Comparison of ENCODE assay signal across 9 mouse cellular contexts in the genomic region with DNA sequence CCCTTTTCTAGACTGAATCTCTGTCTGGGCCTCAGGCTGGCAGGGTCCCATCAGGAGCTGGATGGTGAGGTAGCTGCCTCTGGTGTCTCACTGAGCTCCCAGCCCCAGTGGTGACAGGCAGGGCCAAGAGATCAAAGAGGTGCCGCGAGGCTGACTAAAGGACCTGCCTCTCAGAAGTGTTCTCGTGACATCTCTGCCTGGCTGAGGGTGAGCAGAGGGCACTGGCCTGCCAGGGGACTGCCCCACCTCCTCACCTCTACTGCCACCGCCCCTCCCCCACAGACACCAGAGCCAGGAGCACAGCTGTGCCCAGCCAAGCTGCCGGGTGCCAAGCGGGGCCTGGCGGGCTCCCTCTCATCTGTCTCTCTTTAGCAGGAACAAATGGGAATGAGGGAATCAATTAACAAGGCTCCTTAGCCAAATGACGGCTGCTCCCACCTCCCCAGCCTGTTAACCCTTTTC. TPM values are rescaled to one million over a fixed set of nuclear protein-coding genes. Genes with fewer than 3 reads are reported as not detected.
DNase-seq lines count a peak whose midpoint lies in the region; ATAC-seq and TF ChIP-seq lines count a peak whose summit lies in the region.
"Had no signal": no experiment of that assay in that cellular context is flagged by ENCODE, and none has a peak within 500 bp of the region (broad histone marks: within the 10 kb centered on the region; RNA-seq: fewer than 3 reads in every experiment).

No protein-coding gene starts in this region.

- peak; percentile 89 for DNase-seq in adrenal gland, postnatal 14 days
- peak; percentile 61 for DNase-seq in embryonic facial prominence, embryonic 10.5 days (ENCODE audit: low spot score)
- DNase-seq in gastrocnemius, postnatal 36 days: peak; percentile 75 to 83
- peak; percentile 88 for DNase-seq in hindbrain, postnatal 0 days (ENCODE audit: low spot score)
- DNase-seq in left cerebral cortex, postnatal 25 days (ENCODE audit: low spot score in 2 of 2): peak; percentile 56 to 68
- DNase-seq in natural killer cell, adult 2 months (ENCODE audit: low spot score in 2 of 2): no peak

- 3% methylated on average over 8 of the region's 8 CpGs for WGBS in embryonic facial prominence, embryonic 10.5 days
- 18% methylated on average over 7 of the region's 8 CpGs for WGBS in hindbrain, postnatal 0 days
- WGBS in midbrain, embryonic 16.5 days: 3% methylated on average over 8 of the region's 8 CpGs

- H3K27ac ChIP-seq in embryonic facial prominence, embryonic 10.5 days (replicated peaks): peak overlapping the region; percentile 57
- H3K27ac ChIP-seq in hindbrain, postnatal 0 days: no peak overlapping the region
- H3K27ac ChIP-seq in midbrain, embryonic 16.5 days (ENCODE audit: low read length): peak overlapping the region; percentile 72
- H3K27ac ChIP-seq: macrophage had no signal

- H3K9me3 ChIP-seq in embryonic facial prominence, embryonic 10.5 days: no peaks in the 10 kb centered on the region
- H3K9me3 ChIP-seq in hindbrain, postnatal 0 days (ENCODE audit: low read length): no peaks in the 10 kb centered on the region
- H3K9me3 ChIP-seq in midbrain, embryonic 16.5 days (replicated peaks; ENCODE audit: control insufficient read depth, low read length, poor library complexity, severe bottlenecking): no peaks in the 10 kb centered on the region

- peaks cover 48% of the 10 kb centered on the region for H3K4me1 ChIP-seq in embryonic facial prominence, embryonic 10.5 days
- peaks cover 26% of the 10 kb centered on the region for H3K4me1 ChIP-seq in hindbrain, postnatal 0 days (ENCODE audit: insufficient read depth, low read length)
- H3K4me1 ChIP-seq in midbrain, embryonic 16.5 days (ENCODE audit: control insufficient read depth, insufficient read depth, low read length): peaks cover 42% of the 10 kb centered on the region

- H3K4me2 ChIP-seq in hindbrain, postnatal 0 days (ENCODE audit: low read depth, low read length): no peak overlapping the region
- H3K4me2 ChIP-seq in midbrain, embryonic 16.5 days (ENCODE audit: low read length): no peak overlapping the region

- no peaks in the 10 kb centered on the region for H3K36me3 ChIP-seq in embryonic facial prominence, embryonic 10.5 days (replicated peaks)
- H3K36me3 ChIP-seq in hindbrain, postnatal 0 days (ENCODE audit: insufficient read depth, low read length): no peaks in the 10 kb centered on the region
- no peaks in the 10 kb centered on the region for H3K36me3 ChIP-seq in midbrain, embryonic 16.5 days (ENCODE audit: control insufficient read depth, insufficient read depth, low read length)

- ATAC-seq in hindbrain, postnatal 0 days: peak; percentile 74
- ATAC-seq in midbrain, embryonic 16.5 days: peak; percentile 22
- ATAC-seq in megakaryocyte-erythroid progenitor cell, adult 5-6 weeks (replicated peaks; ENCODE audit: low FRiP score, low TSS enrichment, poor library complexity, severe bottlenecking): no peak

- H3K27me3 ChIP-seq in embryonic facial prominence, embryonic 10.5 days (replicated peaks; ENCODE audit: low read depth, poor library complexity, severe bottlenecking): peaks cover 35% of the 10 kb centered on the region
- no peaks in the 10 kb centered on the region for H3K27me3 ChIP-seq in hindbrain, postnatal 0 days (ENCODE audit: insufficient read depth, low read length)
- no peaks in the 10 kb centered on the region for H3K27me3 ChIP-seq in midbrain, embryonic 16.5 days (ENCODE audit: control insufficient read depth, insufficient read depth, low read depth, low read length)

- intact Hi-C loops in gastrocnemius, postnatal 36 days (cut with DNase I): loop anchor here (2.0 kb wide), 1 partner anchor 28 kb away; no protein-coding TSS in a partner anchor
- intact Hi-C loops in left cerebral cortex, postnatal 25 days (cut with DNase I): no loop called here

- no peak overlapping the region for H3K9ac ChIP-seq in hindbrain, postnatal 0 days (replicated peaks; ENCODE audit: low read length)
- 0 out of 2 replicates have a peak overlapping the region, but pooled peaks have one; percentile 31 for H3K9ac ChIP-seq in midbrain, embryonic 16.5 days (ENCODE audit: low read depth, low read length)

- TF ChIP-seq CTCF in hindbrain, postnatal 0 days (IDR thresholded peaks at IDR 0.05; ENCODE audit: low read depth): no peak

- H3K4me3 ChIP-seq in embryonic facial prominence, embryonic 10.5 days: peak overlapping the region; percentile 30
- H3K4me3 ChIP-seq in hindbrain, postnatal 0 days (ENCODE audit: low read length): no peak overlapping the region
- no peak overlapping the region for H3K4me3 ChIP-seq in midbrain, embryonic 16.5 days (ENCODE audit: low read depth, low read length)

RNA-seq across cellular contexts. Expression of gene Foxo6, which starts 38.3 kb away (rescaled TPM):
- 1.4 and 1.9 TPM in 2 replicates for total RNA-seq in adrenal gland, postnatal 14 days (2021)
- 0.05 and 0.21 TPM in 2 replicates for polyA plus RNA-seq in embryonic facial prominence, embryonic 10.5 days (2016; fragmentation: Nextera tagmentation; extraction: Ambion mirVana)
- 1 to 10 TPM; 6.4 to 8.2 TPM for total RNA-seq in gastrocnemius, postnatal 36 days (2021)
- total RNA-seq in hindbrain, postnatal 0 days (2014; rRNA removed): 23.8 and 25.1 TPM in 2 replicates
- polyA plus RNA-seq in hindbrain, postnatal 0 days (2015; fragmentation: Nextera tagmentation; extraction: Ambion mirVana): 1.2 and 1.3 TPM in 2 replicates
- 10 to 100 TPM; 11.3 to 16.6 TPM for total RNA-seq in left cerebral cortex, postnatal 25 days (2021)
- 1.1 and 1.4 TPM in 2 replicates for polyA plus RNA-seq in midbrain, embryonic 16.5 days (2015; fragmentation: Nextera tagmentation; extraction: Ambion mirVana)
- total RNA-seq in megakaryocyte-erythroid progenitor cell, adult 5-6 weeks (2014; fragmentation: Nextera tagmentation): not detected in 2 replicates
- 0.27 TPM in 1 of 2 replicates, not detected in the other for total RNA-seq in megakaryocyte-erythroid progenitor cell, adult 5-6 weeks (2017)
- polyA plus RNA-seq: macrophage had no signal

Comparison
In these comparisons a context has a peak if more than half of its experiments do, and no peak if none do; other contexts are left out.
1. DNase-seq: peak in adrenal gland, postnatal 14 days (single experiment), embryonic facial prominence, embryonic 10.5 days (single experiment), gastrocnemius, postnatal 36 days (2 of 2), hindbrain, postnatal 0 days (single experiment) and left cerebral cortex, postnatal 25 days (2 of 2); none in natural killer cell, adult 2 months (0 of 2).